Mouse (Mus musculus) midbrain, embryonic 13.5 days (tissue): Measurements from ENCODE around the gene Ephb1. TPM values are rescaled to one million over a fixed set of nuclear protein-coding genes. Genes with fewer than 3 reads are reported as not detected.

Source experiments
- ATAC-seq: fragments of 200-750 bp; cut with Nextera tagmentation; 2 replicates; pipeline ENCODE4 v1.8.0; 2017; ENCODE audit warnings: mild to moderate bottlenecking, moderate TSS enrichment, moderate library complexity
- H3K27ac ChIP-seq: fragments of 300-500 bp; sonication (generic); 2 replicates; pipeline ENCODE4 v1.5.1; 2015; ENCODE audit warnings: inconsistent platforms, mild to moderate bottlenecking, moderate library complexity
- H3K27me3 ChIP-seq: fragments of 300-500 bp; sonication (generic); 2 replicates; pipeline ENCODE4 v1.6.1; 2015; ENCODE audit warnings: mild to moderate bottlenecking, inconsistent platforms
- H3K36me3 ChIP-seq: fragments of 300-500 bp; sonication (generic); 2 replicates; pipeline ENCODE4 v1.6.1; 2015; ENCODE audit warnings: mild to moderate bottlenecking, inconsistent platforms
- H3K4me1 ChIP-seq: fragments of 300-500 bp; sonication (generic); replicated peaks from 2 replicates; pipeline ENCODE4 v1.6.1; 2015; ENCODE audit warnings: inconsistent platforms
- H3K4me2 ChIP-seq: fragments of 300-500 bp; sonication (generic); replicated peaks from 2 replicates; pipeline ENCODE4 v1.6.1; 2015; ENCODE audit warnings: moderate library complexity, mild to moderate bottlenecking, inconsistent platforms
- H3K4me3 ChIP-seq: fragments of 300-500 bp; sonication (generic); replicated peaks from 2 replicates; pipeline ENCODE4 v1.5.1; 2015; ENCODE audit warnings: mild to moderate bottlenecking, inconsistent platforms
- H3K9ac ChIP-seq: fragments of 300-500 bp; sonication (generic); replicated peaks from 2 replicates; pipeline ENCODE4 v1.6.1; 2015; ENCODE audit warnings: mild to moderate bottlenecking, inconsistent platforms
- H3K9me3 ChIP-seq: fragments of 300-500 bp; sonication (generic); 2 replicates; pipeline ENCODE4 v1.6.1; 2016; ENCODE audit warnings: mild to moderate bottlenecking, inconsistent platforms
- WGBS: fragments of 180-500 bp; shearing (Covaris S2); methylation state at CpG from one replicate; pipeline ENCODE4 v1.1.7; 2015; 5-methylcytosine and 5-hydroxymethylcytosine counted together
- polyA plus RNA-seq: library from polyadenylated mRNA; unstranded; fragments of >200 nt; fragmentation: Nextera tagmentation; extraction: Ambion mirVana; gene quantifications from 2 replicates; pipeline ENCODE4 v1.2.1, GENCODE M21; 2015

Ephb1 gene
- polyA plus RNA-seq, 1 experiment from 2014 or later = 66.2 TPM

DNA sequence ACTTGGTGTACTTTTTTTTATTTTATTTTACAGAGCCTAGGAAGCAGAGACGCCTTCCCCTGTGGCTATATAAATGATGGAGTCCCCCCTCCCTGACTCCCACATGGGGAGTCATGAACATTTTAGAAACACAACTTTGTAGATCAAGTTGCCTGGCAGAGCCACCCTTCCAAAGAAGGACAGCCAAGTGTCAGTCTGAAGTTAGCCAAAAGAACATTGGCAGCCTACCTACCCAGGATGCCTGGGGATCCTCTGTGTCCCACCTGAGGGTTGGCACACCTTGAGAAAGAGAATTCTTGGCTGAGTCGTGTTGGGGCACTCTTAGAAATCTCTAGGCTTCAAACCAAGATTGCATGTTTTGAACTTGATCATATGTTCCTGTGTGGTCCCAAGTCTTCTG is 360.4 kb downstream of the Ephb1 start:
- H3K27ac ChIP-seq = no peak overlapping the region
- peaks cover 26% of the 10 kb centered on the region for H3K36me3 ChIP-seq
- H3K27me3 ChIP-seq = no peaks in the 10 kb centered on the region
- no peak overlapping the region for H3K9ac ChIP-seq
- H3K9me3 ChIP-seq = no peaks in the 10 kb centered on the region
- ATAC-seq = no peak
- no peak overlapping the region for H3K4me3 ChIP-seq
- 92% methylated on average over 2 of the region's 2 CpGs for WGBS
- H3K4me1 ChIP-seq = peaks cover 24% of the 10 kb centered on the region
- no peak overlapping the region for H3K4me2 ChIP-seq

DNA sequence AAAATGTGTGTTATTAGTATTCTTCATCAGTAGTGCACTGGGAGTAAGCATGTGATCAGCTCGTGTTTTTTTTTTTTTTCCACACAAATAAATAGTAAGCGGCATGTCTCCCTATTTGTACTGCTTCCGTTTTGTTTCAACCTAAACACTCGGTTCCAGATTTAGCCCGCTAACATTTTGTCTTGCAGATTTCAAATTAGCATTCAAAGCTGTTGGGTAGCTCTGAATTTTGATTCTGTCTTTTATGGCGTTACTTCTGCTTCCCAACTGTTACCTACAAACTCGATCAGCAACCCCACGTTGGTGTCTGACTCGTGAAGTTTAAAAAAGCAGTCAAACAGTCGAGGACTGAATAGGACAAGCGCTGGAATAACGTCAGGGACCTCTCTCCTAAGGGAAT is 363.7 kb downstream of the Ephb1 start:
- 79% methylated on average over 12 of the region's 12 CpGs for WGBS
- Histone ChIP-seq H3K9me3 (no peaks in the 10 kb centered on the region), H3K4me3 (no peak overlapping the region), H3K36me3 (peaks cover 26% of the 10 kb centered on the region), H3K27me3 (no peaks in the 10 kb centered on the region), H3K4me1 (peaks cover 5% of the 10 kb centered on the region), H3K9ac (no peak overlapping the region), H3K4me2 (no peak overlapping the region), H3K27ac (no peak overlapping the region)
- no peak for ATAC-seq

DNA sequence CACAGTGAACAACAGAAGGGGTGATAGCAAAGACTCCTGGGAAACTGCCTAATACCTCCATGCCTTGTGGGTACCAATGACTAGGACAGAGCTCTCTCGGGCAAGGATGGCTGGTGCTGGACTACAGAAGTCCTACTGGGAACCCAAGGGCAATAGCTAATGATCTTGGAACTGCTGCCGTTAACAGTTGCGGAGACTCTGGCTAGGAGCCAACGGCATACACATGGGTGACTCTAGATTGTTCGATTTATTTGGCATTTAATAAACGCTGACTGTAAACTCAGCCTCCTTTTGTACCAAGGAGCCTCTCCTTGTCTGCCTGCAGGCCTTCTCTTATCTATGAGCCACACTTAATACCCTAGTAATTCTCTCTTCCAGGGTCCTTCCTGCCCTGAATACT is 364.5 kb downstream of the Ephb1 start:
- H3K9ac ChIP-seq = no peak overlapping the region
- no peaks in the 10 kb centered on the region; the same call in 1 of the 2 replicates for H3K4me1 ChIP-seq
- no peak for ATAC-seq
- H3K4me2 ChIP-seq = no peak overlapping the region
- H3K36me3 ChIP-seq = peaks cover 26% of the 10 kb centered on the region
- no peaks in the 10 kb centered on the region for H3K9me3 ChIP-seq
- no peaks in the 10 kb centered on the region for H3K27me3 ChIP-seq
- 85% methylated on average over 6 of the region's 6 CpGs for WGBS
- no peak overlapping the region for H3K27ac ChIP-seq
- H3K4me3 ChIP-seq = no peak overlapping the region

DNA sequence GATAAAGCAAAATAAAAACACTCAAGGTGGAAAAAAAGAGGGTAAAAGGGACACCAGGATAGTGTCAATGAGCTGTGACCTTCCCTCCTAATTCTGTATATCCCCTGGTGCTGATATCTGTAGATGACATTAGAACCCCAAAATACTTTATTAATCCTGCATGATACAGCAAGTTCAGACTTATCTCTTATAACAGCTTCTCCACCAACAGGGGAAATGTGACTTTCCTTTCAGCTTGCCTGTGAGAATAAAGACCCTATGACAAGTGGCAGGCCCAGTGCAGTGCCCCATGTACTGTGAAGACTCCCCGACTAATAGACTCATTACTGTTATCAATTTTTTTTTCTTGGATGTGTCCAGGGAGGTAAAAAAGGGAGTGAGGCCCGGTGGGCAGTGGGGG is 367.6 kb downstream of the Ephb1 start:
- Histone ChIP-seq H3K27me3 (no peaks in the 10 kb centered on the region), H3K4me1 (no peaks in the 10 kb centered on the region; the same call in 1 of the 2 replicates), H3K4me3 (no peak overlapping the region), H3K4me2 (no peak overlapping the region), H3K36me3 (peaks cover 21% of the 10 kb centered on the region), H3K9ac (no peak overlapping the region), H3K9me3 (no peaks in the 10 kb centered on the region; the same call in 1 of the 2 replicates), H3K27ac (no peak overlapping the region)
- WGBS = 82% methylated on average over 2 of the region's 2 CpGs
- no peak for ATAC-seq

DNA sequence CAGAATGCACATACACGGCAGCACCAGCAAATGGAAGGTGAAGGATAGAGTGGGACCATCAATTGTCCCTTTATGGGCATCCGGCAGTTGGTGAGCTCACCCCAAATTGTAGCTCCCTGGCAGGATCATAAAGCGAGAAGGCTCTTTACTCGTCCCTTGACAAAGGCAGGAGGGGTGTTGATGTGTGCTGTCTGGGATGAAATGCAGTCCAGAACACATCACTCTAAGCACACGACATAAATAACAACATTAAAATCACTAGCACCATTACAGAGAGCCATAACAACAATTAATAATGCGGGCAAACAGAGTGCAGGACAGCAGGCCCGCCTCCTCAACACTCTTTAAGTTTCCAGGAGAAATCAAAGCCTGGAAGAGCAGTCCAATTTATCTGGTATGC is 372.1 kb downstream of the Ephb1 start:
- no peaks in the 10 kb centered on the region; the same call in 1 of the 2 replicates for H3K9me3 ChIP-seq
- peaks cover 19% of the 10 kb centered on the region for H3K36me3 ChIP-seq
- no peaks in the 10 kb centered on the region; the same call in 1 of the 2 replicates for H3K4me1 ChIP-seq
- no peak overlapping the region for H3K4me3 ChIP-seq
- H3K27me3 ChIP-seq = no peaks in the 10 kb centered on the region
- WGBS = 85% methylated on average over 7 of the region's 7 CpGs
- no peak overlapping the region for H3K9ac ChIP-seq
- ATAC-seq = no peak
- H3K4me2 ChIP-seq = no peak overlapping the region
- H3K27ac ChIP-seq = no peak overlapping the region

DNA sequence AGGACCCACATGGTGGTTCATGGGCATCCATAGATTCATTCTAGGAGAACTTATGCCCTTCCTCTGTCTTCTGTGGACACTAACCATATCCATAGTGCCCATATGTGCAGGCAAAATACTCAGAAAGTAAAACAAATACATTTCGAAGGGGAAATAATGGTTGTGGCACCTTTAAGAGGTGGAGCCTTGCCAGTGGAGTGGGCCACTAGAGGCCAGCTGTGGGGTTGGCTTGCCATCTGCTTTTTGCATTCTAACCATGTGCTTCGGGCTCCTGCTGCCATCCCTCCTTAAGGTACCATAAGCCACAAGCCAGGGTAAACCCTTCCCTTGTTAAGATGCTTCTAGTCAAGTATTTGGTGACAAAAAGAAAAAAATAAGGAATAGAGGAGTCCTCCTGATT is 373.3 kb downstream of the Ephb1 start:
- H3K9me3 ChIP-seq = no peaks in the 10 kb centered on the region; the same call in 1 of the 2 replicates
- no peak overlapping the region for H3K4me3 ChIP-seq
- no peak overlapping the region for H3K4me2 ChIP-seq
- no peak overlapping the region for H3K9ac ChIP-seq
- H3K36me3 ChIP-seq = peaks cover 19% of the 10 kb centered on the region
- no peak for ATAC-seq
- H3K27ac ChIP-seq = no peak overlapping the region
- WGBS = 79% methylated on average over 2 of the region's 2 CpGs
- H3K4me1 ChIP-seq = no peaks in the 10 kb centered on the region
- no peaks in the 10 kb centered on the region for H3K27me3 ChIP-seq

DNA sequence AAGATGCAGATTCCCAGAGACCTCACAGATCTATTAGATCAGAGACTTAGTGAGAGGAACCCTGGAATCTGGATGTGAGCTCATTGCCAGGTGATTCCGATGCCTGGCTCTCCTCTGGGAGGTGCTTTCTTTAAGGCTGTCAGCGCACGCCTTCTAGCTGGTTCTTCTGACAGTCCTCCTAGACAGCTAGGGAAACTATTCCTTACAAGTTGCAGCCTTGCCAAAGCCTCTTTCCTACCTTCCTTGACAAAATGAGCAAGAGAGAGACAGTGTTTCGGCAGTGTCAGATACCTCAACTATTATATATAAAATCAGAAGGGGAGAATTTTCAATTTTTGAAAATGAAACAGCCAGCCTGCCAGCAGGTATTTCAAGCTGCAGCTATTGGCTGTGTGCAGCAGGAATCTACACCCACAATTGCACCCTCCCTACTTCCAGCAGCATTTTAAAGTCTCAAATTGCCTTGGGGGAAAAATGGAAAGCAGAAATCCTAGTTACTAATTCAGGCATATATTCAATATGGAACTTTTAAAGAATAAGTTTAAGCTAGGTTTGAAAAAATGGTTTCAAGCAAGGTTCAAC is 377.5 kb downstream of the Ephb1 start:
- no peak for ATAC-seq

DNA sequence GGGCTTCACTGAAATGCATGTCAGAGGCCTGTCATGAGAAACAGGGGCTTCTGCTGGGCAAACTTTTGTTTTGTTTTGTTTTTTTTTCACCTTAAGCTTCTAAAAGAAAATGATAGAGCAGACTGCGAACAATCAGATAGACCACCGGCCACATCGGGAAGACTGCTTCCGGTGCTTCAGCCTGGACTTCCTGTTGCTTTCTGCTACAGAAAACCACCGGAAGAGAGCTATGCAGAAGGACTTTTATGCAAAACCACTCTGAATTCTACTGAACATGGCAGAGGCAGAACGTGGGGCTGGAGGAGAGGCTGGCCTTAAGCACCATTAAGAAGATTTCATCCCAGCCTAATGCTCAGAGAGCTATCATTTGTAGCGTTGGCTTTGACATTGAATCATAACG is 382.2 kb downstream of the Ephb1 start:
- Histone ChIP-seq H3K36me3 (peaks cover 31% of the 10 kb centered on the region), H3K4me3 (no peak overlapping the region), H3K4me2 (no peak overlapping the region), H3K27ac (no peak overlapping the region), H3K9ac (no peak overlapping the region), H3K4me1 (peaks cover 11% of the 10 kb centered on the region; the same call in 1 of the 2 replicates), H3K9me3 (no peaks in the 10 kb centered on the region), H3K27me3 (no peaks in the 10 kb centered on the region)
- WGBS = 70% methylated on average over 8 of the region's 8 CpGs
- ATAC-seq = no peak

More for the DNA sequence above, 377.5 kb downstream of the Ephb1 start:
- Histone ChIP-seq H3K4me2 (no peak overlapping the region), H3K27me3 (no peaks in the 10 kb centered on the region), H3K4me1 (peaks cover 11% of the 10 kb centered on the region; the same call in 1 of the 2 replicates), H3K27ac (no peak overlapping the region), H3K4me3 (no peak overlapping the region), H3K36me3 (0 out of 2 replicates have a peak, but pooled peaks cover 4% of the 10 kb centered on the region), H3K9ac (no peak overlapping the region), H3K9me3 (no peaks in the 10 kb centered on the region)
- 89% methylated on average over 4 of the region's 4 CpGs for WGBS

DNA sequence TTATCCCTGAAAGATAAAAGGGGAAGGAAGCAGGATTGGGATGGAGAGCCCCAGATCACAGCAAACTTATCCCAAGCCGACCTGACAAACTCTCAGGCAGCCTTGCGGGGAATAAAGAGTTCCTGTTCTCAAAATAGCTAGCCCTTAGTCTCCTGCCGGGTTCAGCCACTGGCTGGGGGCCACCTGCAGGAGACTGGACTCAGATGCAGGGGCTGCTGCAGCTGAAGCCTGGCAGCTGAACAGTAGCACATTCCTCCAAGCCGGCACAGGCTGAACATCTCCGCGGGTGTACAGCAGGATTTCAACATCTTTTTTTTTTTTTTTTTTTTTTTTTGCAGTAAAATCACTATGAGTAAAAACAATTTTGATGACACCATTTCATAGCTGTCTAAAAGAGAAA is 382.7 kb downstream of the Ephb1 start:
- H3K4me1 ChIP-seq = peaks cover 11% of the 10 kb centered on the region; the same call in 1 of the 2 replicates
- H3K4me3 ChIP-seq = no peak overlapping the region
- no peak overlapping the region for H3K9ac ChIP-seq
- no peaks in the 10 kb centered on the region for H3K9me3 ChIP-seq
- H3K4me2 ChIP-seq = no peak overlapping the region
- no peak overlapping the region for H3K27ac ChIP-seq
- ATAC-seq = no peak
- peaks cover 32% of the 10 kb centered on the region for H3K36me3 ChIP-seq
- no peaks in the 10 kb centered on the region for H3K27me3 ChIP-seq
- WGBS = 24% methylated on average over 6 of the region's 6 CpGs

DNA sequence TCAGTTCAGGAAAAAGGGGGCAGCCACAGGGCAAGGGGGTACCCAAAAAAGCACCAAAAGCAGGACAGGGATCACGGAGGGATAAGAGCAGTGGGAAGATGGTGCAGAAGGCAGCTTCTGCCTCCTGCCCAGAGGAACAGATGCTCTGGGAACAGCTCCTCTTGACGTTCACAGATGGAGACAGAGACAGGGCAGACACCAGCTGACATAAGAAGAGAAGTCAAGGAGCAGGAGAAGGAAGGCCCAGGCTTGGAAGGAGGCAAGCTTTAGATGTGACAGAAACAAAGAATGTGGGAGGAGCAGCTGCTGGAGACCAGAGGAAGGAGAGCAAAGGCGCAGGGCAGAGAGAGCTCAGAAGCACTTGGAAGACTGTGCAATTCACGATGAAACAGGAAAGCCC is 398.3 kb downstream of the Ephb1 start:
- peaks cover 6% of the 10 kb centered on the region; the same call in 1 of the 2 replicates for H3K36me3 ChIP-seq
- H3K9ac ChIP-seq = no peak overlapping the region
- peaks cover 25% of the 10 kb centered on the region for H3K4me1 ChIP-seq
- H3K27me3 ChIP-seq = no peaks in the 10 kb centered on the region
- H3K27ac ChIP-seq = peak overlapping the region; percentile 51
- ATAC-seq = no peak
- H3K9me3 ChIP-seq = no peaks in the 10 kb centered on the region
- H3K4me3 ChIP-seq = no peak overlapping the region
- H3K4me2 ChIP-seq = no peak overlapping the region
- 40% methylated on average over 4 of the region's 4 CpGs for WGBS

DNA sequence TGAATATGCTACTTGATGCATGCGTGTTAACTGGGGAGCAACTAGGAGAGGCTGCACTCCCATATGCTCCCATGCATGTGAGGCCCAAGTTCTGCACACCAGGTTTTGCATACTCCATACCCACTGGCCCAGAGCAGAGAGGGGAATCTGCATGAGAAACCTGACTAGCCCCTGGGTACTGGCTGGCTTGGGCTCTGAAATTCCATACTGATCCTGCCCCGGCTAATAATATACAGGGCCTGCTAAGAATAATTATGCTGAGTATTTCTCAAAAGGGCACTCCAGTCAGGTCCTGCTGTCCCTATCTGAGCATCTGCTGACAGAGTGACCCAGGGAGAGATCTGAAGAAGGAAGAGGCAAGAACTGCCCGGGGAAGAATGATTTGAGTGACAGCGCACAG is 400.0 kb downstream of the Ephb1 start:
- H3K27ac ChIP-seq = peak overlapping the region; percentile 72

DNA sequence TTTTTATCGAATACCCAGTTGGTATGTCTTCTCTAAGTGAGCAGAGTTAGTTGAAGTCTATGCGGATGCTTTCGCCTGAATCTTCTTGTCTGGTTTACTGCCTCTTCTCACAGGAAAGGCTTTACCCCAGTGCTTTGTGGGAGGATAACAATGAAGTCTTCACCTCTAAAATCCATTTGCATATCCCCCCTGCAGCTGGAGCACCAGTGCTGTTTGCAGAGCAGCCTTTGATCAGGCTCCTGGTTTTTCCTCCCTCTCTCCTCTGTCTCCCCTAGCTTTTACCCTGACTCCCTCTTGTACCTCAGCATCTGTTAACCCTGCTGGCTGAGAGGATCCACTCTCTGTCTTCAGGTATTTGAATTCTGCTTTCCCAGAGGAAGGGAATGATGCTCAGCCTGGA is 404.4 kb downstream of the Ephb1 start:
- H3K9ac ChIP-seq = no peak overlapping the region; the same call in 1 of the 2 replicates
- no peaks in the 10 kb centered on the region for H3K27me3 ChIP-seq
- H3K36me3 ChIP-seq = peaks cover 6% of the 10 kb centered on the region; the same call in 1 of the 2 replicates
- H3K4me1 ChIP-seq = peaks cover 32% of the 10 kb centered on the region
- no peak overlapping the region for H3K4me2 ChIP-seq
- H3K4me3 ChIP-seq = no peak overlapping the region
- WGBS = 2% methylated on average over 3 of the region's 3 CpGs
- peak; percentile 45; the same call in 1 of the 2 replicates for ATAC-seq
- no peaks in the 10 kb centered on the region for H3K9me3 ChIP-seq
- H3K27ac ChIP-seq = peak overlapping the region; percentile 69

More for the DNA sequence above, 400.0 kb downstream of the Ephb1 start:
- 47% methylated on average over 4 of the region's 4 CpGs for WGBS
- ATAC-seq = peak; percentile 60
- peaks cover 38% of the 10 kb centered on the region for H3K4me1 ChIP-seq
- peaks cover 6% of the 10 kb centered on the region; the same call in 1 of the 2 replicates for H3K36me3 ChIP-seq
- no peak overlapping the region for H3K4me3 ChIP-seq
- no peaks in the 10 kb centered on the region for H3K9me3 ChIP-seq
- no peak overlapping the region for H3K9ac ChIP-seq
- no peak overlapping the region for H3K4me2 ChIP-seq
- H3K27me3 ChIP-seq = no peaks in the 10 kb centered on the region

DNA sequence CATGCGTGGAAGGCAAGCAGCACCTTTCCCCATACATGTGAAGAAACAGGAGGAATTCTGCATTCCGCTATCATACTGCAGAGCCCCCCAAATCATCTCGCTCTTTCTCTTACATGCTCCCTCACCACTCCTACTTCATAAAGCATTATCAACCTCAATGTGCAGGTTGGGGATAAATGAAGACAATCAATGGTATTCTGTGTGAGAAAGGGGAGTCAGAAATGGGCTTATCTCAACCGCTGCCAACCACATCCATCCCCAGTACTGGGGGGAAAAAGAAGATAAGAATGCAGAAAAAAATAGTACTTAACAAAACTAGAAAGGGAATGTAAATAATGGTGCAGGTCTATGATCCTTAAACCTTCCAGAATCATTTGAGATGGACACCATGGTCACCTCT is 408.7 kb downstream of the Ephb1 start:
- Histone ChIP-seq H3K4me2 (no peak overlapping the region), H3K4me1 (peaks cover 25% of the 10 kb centered on the region), H3K36me3 (no peaks in the 10 kb centered on the region), H3K27ac (no peak overlapping the region), H3K9me3 (no peaks in the 10 kb centered on the region), H3K4me3 (no peak overlapping the region), H3K27me3 (no peaks in the 10 kb centered on the region), H3K9ac (no peak overlapping the region)
- WGBS = 96% methylated on average over 4 of the region's 4 CpGs
- ATAC-seq = no peak
